In genomic region chr4:97936912-97937311, GRCm38 (mm10) we compare ENCODE assay signal across 8 mouse cellular contexts.
A peak's percentile ranks its signal among the peaks of the same experiment; 100 is the strongest.
DNase-seq lines count a peak whose midpoint lies in the region; ATAC-seq lines count a peak whose summit lies in the region.

No protein-coding gene starts in this region.

- H3K27me3 ChIP-seq in heart, embryonic 16.5 days (ENCODE audit: control insufficient read depth, insufficient read depth, low read length), result no peaks in the 10 kb centered on the region
- H3K27me3 ChIP-seq in heart, embryonic 12.5 days (replicated peaks), result no peaks in the 10 kb centered on the region
- H3K27me3 ChIP-seq in midbrain, embryonic 14.5 days (ENCODE audit: control insufficient read depth, insufficient read depth, low read length), result no peaks in the 10 kb centered on the region
- no peaks in the 10 kb centered on the region for H3K27me3 ChIP-seq in midbrain, embryonic 10.5 days (ENCODE audit: low read depth, poor library complexity, severe bottlenecking)
- H3K27me3 ChIP-seq in midbrain, embryonic 16.5 days (ENCODE audit: control insufficient read depth, insufficient read depth, low read depth, low read length), result no peaks in the 10 kb centered on the region

- peak; percentile 32 for DNase-seq in adrenal gland, postnatal 14 days
- DNase-seq in adrenal gland, postnatal 4 days (ENCODE audit: low spot score in 2 of 2), result no peak
- peak; percentile 59 for DNase-seq in midbrain, embryonic 14.5 days
- no peak for DNase-seq in midbrain, embryonic 10.5 days (ENCODE audit: low spot score)
- DNase-seq in gastrocnemius, postnatal 4 days (ENCODE audit: low spot score in 2 of 2), result no peak

- H3K4me2 ChIP-seq in heart, embryonic 16.5 days (ENCODE audit: low read depth, low read length), result no peak overlapping the region
- no peak overlapping the region for H3K4me2 ChIP-seq in heart, embryonic 12.5 days
- H3K4me2 ChIP-seq in midbrain, embryonic 14.5 days (ENCODE audit: low read length), result no peak overlapping the region
- H3K4me2 ChIP-seq in midbrain, embryonic 16.5 days (ENCODE audit: low read length), result no peak overlapping the region

- H3K4me1 ChIP-seq in heart, embryonic 16.5 days (ENCODE audit: control insufficient read depth, insufficient read depth, low read length), result peaks cover 31% of the 10 kb centered on the region
- H3K4me1 ChIP-seq in heart, embryonic 12.5 days (replicated peaks), result peaks cover 33% of the 10 kb centered on the region
- 0 out of 2 replicates have a peak, but pooled peaks cover 11% of the 10 kb centered on the region for H3K4me1 ChIP-seq in midbrain, embryonic 14.5 days (ENCODE audit: control insufficient read depth, insufficient read depth, low read length)
- H3K4me1 ChIP-seq in midbrain, embryonic 10.5 days, result peaks cover 9% of the 10 kb centered on the region; the same call in 1 of the 2 replicates
- no peaks in the 10 kb centered on the region for H3K4me1 ChIP-seq in midbrain, embryonic 16.5 days (ENCODE audit: control insufficient read depth, insufficient read depth, low read length)

- no peaks in the 10 kb centered on the region for H3K36me3 ChIP-seq in heart, embryonic 16.5 days (ENCODE audit: control insufficient read depth, insufficient read depth)
- H3K36me3 ChIP-seq in heart, embryonic 12.5 days, result no peaks in the 10 kb centered on the region
- H3K36me3 ChIP-seq in midbrain, embryonic 14.5 days (ENCODE audit: control insufficient read depth, insufficient read depth, low read length), result no peaks in the 10 kb centered on the region
- H3K36me3 ChIP-seq in midbrain, embryonic 10.5 days, result no peaks in the 10 kb centered on the region
- H3K36me3 ChIP-seq in midbrain, embryonic 16.5 days (ENCODE audit: control insufficient read depth, insufficient read depth, low read length), result no peaks in the 10 kb centered on the region

- WGBS in heart, embryonic 16.5 days, result 56% methylated on average over 3 of the region's 3 CpGs
- WGBS in heart, embryonic 12.5 days, result 59% methylated on average over 3 of the region's 3 CpGs
- WGBS in midbrain, embryonic 14.5 days, result 45% methylated on average over 3 of the region's 3 CpGs
- 72% methylated on average over 3 of the region's 3 CpGs for WGBS in midbrain, embryonic 10.5 days
- WGBS in midbrain, embryonic 16.5 days, result 36% methylated on average over 3 of the region's 3 CpGs

- no peak overlapping the region for H3K4me3 ChIP-seq in heart, embryonic 16.5 days (ENCODE audit: low read length)
- H3K4me3 ChIP-seq in heart, embryonic 12.5 days, result no peak overlapping the region
- H3K4me3 ChIP-seq in midbrain, embryonic 14.5 days (replicated peaks; ENCODE audit: low read depth, low read length), result no peak overlapping the region
- H3K4me3 ChIP-seq in midbrain, embryonic 10.5 days, result no peak overlapping the region
- H3K4me3 ChIP-seq in midbrain, embryonic 16.5 days (ENCODE audit: low read depth, low read length), result no peak overlapping the region

- no peak overlapping the region for H3K9ac ChIP-seq in heart, embryonic 16.5 days (ENCODE audit: low read length)
- H3K9ac ChIP-seq in heart, embryonic 12.5 days, result no peak overlapping the region
- H3K9ac ChIP-seq in midbrain, embryonic 14.5 days (replicated peaks; ENCODE audit: low read length), result no peak overlapping the region
- no peak overlapping the region for H3K9ac ChIP-seq in midbrain, embryonic 16.5 days (ENCODE audit: low read depth, low read length)

- no peak for ATAC-seq in heart, embryonic 16.5 days (replicated peaks; ENCODE audit: extremely low read depth, insufficient read depth, low FRiP score)
- no peak for ATAC-seq in heart, embryonic 12.5 days (ENCODE audit: insufficient number of reproducible peaks, low FRiP score)
- ATAC-seq in midbrain, embryonic 14.5 days (ENCODE audit: low FRiP score, low TSS enrichment), result no peak
- ATAC-seq in midbrain, embryonic 16.5 days, result 0 out of 2 replicates have a peak, but pooled peaks have one; percentile 39

- 0 out of 2 replicates have a peak overlapping the region, but pooled peaks have one; percentile 39 for H3K27ac ChIP-seq in heart, embryonic 16.5 days (ENCODE audit: low read length)
- no peak overlapping the region for H3K27ac ChIP-seq in heart, embryonic 12.5 days (ENCODE audit: poor library complexity, severe bottlenecking)
- no peak overlapping the region for H3K27ac ChIP-seq in midbrain, embryonic 14.5 days (replicated peaks; ENCODE audit: low read depth, low read length)
- no peak overlapping the region for H3K27ac ChIP-seq in midbrain, embryonic 10.5 days (replicated peaks)
- H3K27ac ChIP-seq in midbrain, embryonic 16.5 days (ENCODE audit: low read length), result no peak overlapping the region

- no peaks in the 10 kb centered on the region for H3K9me3 ChIP-seq in heart, embryonic 16.5 days (replicated peaks; ENCODE audit: control insufficient read depth, low read length)
- no peaks in the 10 kb centered on the region for H3K9me3 ChIP-seq in heart, embryonic 12.5 days (replicated peaks)
- H3K9me3 ChIP-seq in midbrain, embryonic 14.5 days (ENCODE audit: control insufficient read depth, low read length), result no peaks in the 10 kb centered on the region
- no peaks in the 10 kb centered on the region for H3K9me3 ChIP-seq in midbrain, embryonic 10.5 days (replicated peaks)
- H3K9me3 ChIP-seq in midbrain, embryonic 16.5 days (replicated peaks; ENCODE audit: control insufficient read depth, low read length, poor library complexity, severe bottlenecking), result no peaks in the 10 kb centered on the region

Comparison
In these comparisons a context has a peak if more than half of its experiments do, and no peak if none do; other contexts are left out.
1. DNase-seq: peak in adrenal gland, postnatal 14 days (single experiment) and midbrain, embryonic 14.5 days (single experiment); none in adrenal gland, postnatal 4 days (0 of 2), midbrain, embryonic 10.5 days (single experiment) and gastrocnemius, postnatal 4 days (0 of 2).